Mouse (Mus musculus): Measurements from ENCODE around the gene Rbm48. TPM values are rescaled to one million over a fixed set of nuclear protein-coding genes. Genes with fewer than 3 reads are reported as not detected.
"Not testable (repeated sequence)": the region's sequence is repeated elsewhere in the genome, so short reads cannot be mapped to it uniquely, and the experiment has no call there.

Rbm48 gene
- polyA plus RNA-seq (2015; fragmentation: Nextera tagmentation; extraction: Ambion mirVana): 13.5 and 14.0 TPM in 2 replicates

DNA sequence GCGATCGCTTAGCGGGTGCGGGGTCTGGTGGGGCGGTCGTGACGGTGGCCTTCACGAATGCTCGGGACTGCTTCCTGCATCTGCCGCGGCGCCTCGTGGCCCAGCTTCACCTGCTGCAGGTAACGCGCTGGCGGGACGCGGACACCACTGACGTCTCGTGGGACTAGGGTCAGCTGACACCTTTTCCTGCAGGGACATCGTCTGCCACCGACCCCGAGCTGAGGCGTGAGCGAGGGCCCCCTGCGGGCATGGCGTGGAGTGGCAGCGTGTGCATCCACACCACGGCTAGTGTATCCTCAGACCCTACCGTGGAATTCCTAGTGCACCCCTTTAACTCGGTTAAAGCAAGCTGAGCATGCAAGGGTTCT is at the start of gene Rbm48:
Gene Rbm48 (minus strand): TSS at position 187 of the 368 bp plus-strand sequence.
- peak; percentile 88 for ATAC-seq (ENCODE audit: low FRiP score)
- H3K4me1 ChIP-seq: peaks cover 30% of the 10 kb centered on the region
- H3K9me3 ChIP-seq (replicated peaks): no peaks in the 10 kb centered on the region
- peak within 1 kb of the TSS; percentile 88 for H3K9ac ChIP-seq (replicated peaks)
- peaks cover 12% of the 10 kb centered on the region for H3K36me3 ChIP-seq
- under 1% methylated on average over 31 of the region's 31 CpGs for WGBS
- H3K4me2 ChIP-seq: peak within 1 kb of the TSS; percentile 87
- peak within 1 kb of the TSS; percentile 90 for H3K27ac ChIP-seq (replicated peaks)
- H3K27me3 ChIP-seq (replicated peaks): no peaks in the 10 kb centered on the region
- H3K4me3 ChIP-seq (replicated peaks): peak within 1 kb of the TSS; percentile 93

GRCm38 (mm10) chr5:3645326-3645725 is 48.9 kb upstream of the Rbm48 start:
- Histone ChIP-seq H3K9ac (replicated peaks) (no peak overlapping the region), H3K4me1 (peaks cover 16% of the 10 kb centered on the region), H3K27me3 (replicated peaks) (no peaks in the 10 kb centered on the region), H3K4me3 (replicated peaks) (no peak overlapping the region), H3K9me3 (replicated peaks) (no peaks in the 10 kb centered on the region), H3K4me2 (peak overlapping the region; percentile 11; the same call in 1 of the 2 replicates), H3K27ac (replicated peaks) (no peak overlapping the region), H3K36me3 (peaks cover 29% of the 10 kb centered on the region)
- whole genome bisulfite sequencing: 84% methylated on average over 6 of the region's 6 CpGs
- no peak for ATAC-seq (ENCODE audit: low FRiP score)

DNA sequence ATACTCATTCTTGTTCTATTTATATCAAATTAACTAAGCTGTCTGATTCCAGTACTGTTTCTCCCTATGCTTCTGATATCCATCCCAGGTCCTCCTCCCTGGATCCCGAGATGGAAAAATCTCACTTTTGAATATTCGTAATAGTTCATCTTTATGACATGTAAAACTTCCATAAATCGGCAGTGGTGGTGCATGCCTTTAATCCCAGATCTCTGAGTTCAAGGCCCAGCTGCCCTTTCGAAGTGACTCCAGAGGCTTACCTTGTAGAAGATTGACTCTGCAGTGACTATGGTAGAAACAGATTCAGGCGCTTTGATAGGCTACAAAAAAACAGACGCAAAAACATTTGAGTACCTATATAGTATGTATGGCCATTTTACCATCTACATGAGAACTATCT is 48.2 kb upstream of the Rbm48 start:
- Histone ChIP-seq H3K4me1 (peaks cover 16% of the 10 kb centered on the region), H3K36me3 (peaks cover 31% of the 10 kb centered on the region), H3K27ac (replicated peaks) (no peak overlapping the region), H3K4me2 (no peak overlapping the region), H3K9ac (replicated peaks) (no peak overlapping the region), H3K27me3 (replicated peaks) (no peaks in the 10 kb centered on the region), H3K9me3 (replicated peaks) (no peaks in the 10 kb centered on the region), H3K4me3 (replicated peaks) (no peak overlapping the region)
- WGBS: 96% methylated on average over 6 of the region's 6 CpGs
- ATAC-seq (ENCODE audit: low FRiP score): no peak

- Histone ChIP-seq H3K4me2 (no peak overlapping the region), H3K36me3 (peaks cover 39% of the 10 kb centered on the region), H3K27ac (replicated peaks) (no peak overlapping the region), H3K27me3 (replicated peaks) (no peaks in the 10 kb centered on the region), H3K4me3 (replicated peaks) (no peak overlapping the region), H3K9ac (replicated peaks) (no peak overlapping the region), H3K4me1 (no peaks in the 10 kb centered on the region), H3K9me3 (replicated peaks) (no peaks in the 10 kb centered on the region)
- no peak for ATAC-seq (ENCODE audit: low FRiP score)
- 89% methylated on average over 8 of the region's 8 CpGs for WGBS
Observed at GRCm38 (mm10) chr5:3635286-3635685, 38.9 kb upstream of the Rbm48 start.

DNA sequence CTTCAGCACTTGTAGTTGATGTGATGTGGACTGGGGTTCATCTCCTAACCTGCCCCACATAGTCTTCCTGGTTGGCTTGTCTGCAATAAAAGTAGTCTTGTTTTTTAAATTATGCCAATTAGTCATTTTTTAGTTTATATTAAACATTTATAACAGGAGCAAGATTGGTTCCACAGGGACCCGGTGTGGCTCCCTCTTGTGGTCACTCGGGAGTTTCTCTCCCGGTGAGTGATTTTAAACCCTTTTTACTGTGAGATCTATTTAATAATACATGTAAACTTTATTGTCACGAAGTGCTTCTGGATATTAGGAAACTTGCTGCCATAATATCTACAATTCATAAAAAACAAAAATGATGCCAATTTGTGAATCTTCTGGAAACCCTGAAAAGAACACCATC is 37.6 kb upstream of the Rbm48 start:
- Histone ChIP-seq H3K9me3 (replicated peaks) (no peaks in the 10 kb centered on the region), H3K9ac (replicated peaks) (no peak overlapping the region), H3K27me3 (replicated peaks) (no peaks in the 10 kb centered on the region), H3K4me2 (no peak overlapping the region), H3K4me1 (no peaks in the 10 kb centered on the region), H3K36me3 (peaks cover 46% of the 10 kb centered on the region), H3K4me3 (replicated peaks) (no peak overlapping the region), H3K27ac (replicated peaks) (no peak overlapping the region)
- WGBS: 77% methylated on average over 4 of the region's 4 CpGs
- ATAC-seq (ENCODE audit: low FRiP score): no peak

GRCm38 (mm10) chr5:3633315-3633714 is 36.9 kb upstream of the Rbm48 start:
- Histone ChIP-seq H3K4me2 (no peak overlapping the region), H3K27me3 (replicated peaks) (no peaks in the 10 kb centered on the region), H3K9ac (replicated peaks) (no peak overlapping the region), H3K4me3 (replicated peaks) (no peak overlapping the region), H3K27ac (replicated peaks) (no peak overlapping the region), H3K4me1 (no peaks in the 10 kb centered on the region), H3K36me3 (peaks cover 47% of the 10 kb centered on the region), H3K9me3 (replicated peaks) (no peaks in the 10 kb centered on the region)
- ATAC-seq (ENCODE audit: low FRiP score): no peak
- 86% methylated on average over 13 of the region's 13 CpGs for WGBS

DNA sequence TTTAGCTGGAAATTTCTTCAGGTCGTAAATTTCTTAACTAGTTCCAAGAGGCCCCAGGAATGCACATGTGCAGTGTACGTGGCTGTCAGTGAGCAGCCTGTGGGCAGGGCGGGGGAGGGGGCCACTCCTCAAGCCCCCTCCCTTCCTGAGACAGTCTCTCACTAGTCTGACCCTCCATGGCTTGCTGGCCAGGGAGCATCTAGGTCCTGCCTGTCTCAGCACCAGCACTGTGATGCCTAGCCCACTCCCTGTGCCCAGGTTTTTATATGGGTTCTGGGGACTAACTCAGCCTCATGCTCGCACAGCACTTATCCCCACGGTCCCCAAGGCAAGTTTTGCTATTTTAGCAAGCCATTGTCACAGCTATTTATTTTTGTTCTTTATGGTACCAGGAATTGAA is 35.9 kb upstream of the Rbm48 start:
- no peak overlapping the region for H3K9ac ChIP-seq (replicated peaks)
- H3K27me3 ChIP-seq (replicated peaks): no peaks in the 10 kb centered on the region
- no peak for ATAC-seq (ENCODE audit: low FRiP score)
- no peak overlapping the region for H3K27ac ChIP-seq (replicated peaks)
- peaks cover 47% of the 10 kb centered on the region for H3K36me3 ChIP-seq
- 78% methylated on average over 5 of the region's 5 CpGs for WGBS
- no peaks in the 10 kb centered on the region for H3K4me1 ChIP-seq
- H3K4me2 ChIP-seq: no peak overlapping the region
- no peaks in the 10 kb centered on the region for H3K9me3 ChIP-seq (replicated peaks)
- no peak overlapping the region for H3K4me3 ChIP-seq (replicated peaks)

GRCm38 (mm10) chr5:3631512-3632271 is 35.3 kb upstream of the Rbm48 start:
- H3K9me3 ChIP-seq (replicated peaks): no peaks in the 10 kb centered on the region
- H3K4me3 ChIP-seq (replicated peaks): no peak overlapping the region
- H3K27me3 ChIP-seq (replicated peaks): no peaks in the 10 kb centered on the region
- 55% methylated on average over 16 of the region's 16 CpGs for WGBS
- H3K4me1 ChIP-seq: no peaks in the 10 kb centered on the region
- ATAC-seq (ENCODE audit: low FRiP score): no peak
- H3K27ac ChIP-seq (replicated peaks): no peak overlapping the region
- peaks cover 50% of the 10 kb centered on the region for H3K36me3 ChIP-seq
- H3K4me2 ChIP-seq: no peak overlapping the region
- no peak overlapping the region for H3K9ac ChIP-seq (replicated peaks)

DNA sequence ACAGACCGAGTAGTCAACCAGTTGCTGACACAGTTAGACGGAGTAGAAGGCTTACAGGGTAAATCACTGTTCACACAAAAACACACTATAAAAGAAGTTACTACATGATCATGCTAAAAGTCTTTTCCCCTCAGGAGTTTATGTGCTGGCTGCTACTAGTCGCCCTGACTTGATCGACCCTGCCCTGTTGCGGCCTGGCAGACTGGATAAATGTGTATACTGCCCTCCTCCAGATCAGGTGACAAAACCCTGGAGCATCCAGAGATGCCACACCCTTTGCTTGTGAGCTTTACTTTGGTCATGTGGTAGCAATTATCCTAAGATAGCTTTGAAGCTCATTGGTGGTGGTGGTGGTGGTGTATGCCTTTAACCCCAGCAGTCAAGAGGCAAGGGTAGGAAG is 33.7 kb upstream of the Rbm48 start:
- Histone ChIP-seq H3K4me2 (no peak overlapping the region), H3K36me3 (peaks cover 56% of the 10 kb centered on the region), H3K27me3 (replicated peaks) (no peaks in the 10 kb centered on the region), H3K27ac (replicated peaks) (no peak overlapping the region), H3K4me3 (replicated peaks) (no peak overlapping the region), H3K9ac (replicated peaks) (no peak overlapping the region), H3K9me3 (replicated peaks) (no peaks in the 10 kb centered on the region), H3K4me1 (no peaks in the 10 kb centered on the region)
- ATAC-seq (ENCODE audit: low FRiP score): no peak
- WGBS: 91% methylated on average over 5 of the region's 5 CpGs

GRCm38 (mm10) chr5:3620486-3620885 is 24.1 kb upstream of the Rbm48 start:
- H3K36me3 ChIP-seq: peaks cover 61% of the 10 kb centered on the region
- no peaks in the 10 kb centered on the region for H3K27me3 ChIP-seq (replicated peaks)
- no peak overlapping the region for H3K4me2 ChIP-seq
- no peaks in the 10 kb centered on the region for H3K9me3 ChIP-seq (replicated peaks)
- no peak overlapping the region for H3K27ac ChIP-seq (replicated peaks)
- WGBS: 84% methylated on average over 7 of the region's 7 CpGs
- no peak overlapping the region for H3K9ac ChIP-seq (replicated peaks)
- no peak overlapping the region for H3K4me3 ChIP-seq (replicated peaks)
- no peaks in the 10 kb centered on the region for H3K4me1 ChIP-seq
- no peak for ATAC-seq (ENCODE audit: low FRiP score)

DNA sequence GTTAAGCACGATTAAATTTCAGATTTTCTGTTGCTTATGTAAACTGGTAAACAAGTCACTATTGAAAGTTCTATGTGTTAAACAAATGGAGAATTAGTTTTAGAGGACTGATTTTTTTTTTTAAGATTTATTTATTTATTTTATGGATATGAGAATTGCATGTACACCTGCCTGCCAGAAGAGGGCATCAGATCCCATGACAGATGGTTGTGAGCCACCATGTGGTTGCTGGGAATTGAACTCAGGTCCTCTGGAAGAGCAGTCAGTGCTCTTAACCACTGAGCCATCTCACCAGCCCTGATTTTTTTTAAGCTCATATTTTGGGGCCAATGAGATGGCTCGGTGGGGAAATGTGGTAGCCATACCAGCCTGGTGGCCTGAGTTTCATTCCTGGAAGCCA is 15.4 kb upstream of the Rbm48 start:
- not testable (repeated sequence) for H3K9me3 ChIP-seq (replicated peaks); H3K27ac ChIP-seq (replicated peaks); H3K9ac ChIP-seq (replicated peaks); ATAC-seq (ENCODE audit: low FRiP score); H3K4me3 ChIP-seq (replicated peaks); H3K4me2 ChIP-seq; H3K4me1 ChIP-seq; H3K27me3 ChIP-seq (replicated peaks)
- over 99% methylated on average over 2 of the region's 2 CpGs for WGBS
- H3K36me3 ChIP-seq: peaks cover 56% of the 10 kb centered on the region

DNA sequence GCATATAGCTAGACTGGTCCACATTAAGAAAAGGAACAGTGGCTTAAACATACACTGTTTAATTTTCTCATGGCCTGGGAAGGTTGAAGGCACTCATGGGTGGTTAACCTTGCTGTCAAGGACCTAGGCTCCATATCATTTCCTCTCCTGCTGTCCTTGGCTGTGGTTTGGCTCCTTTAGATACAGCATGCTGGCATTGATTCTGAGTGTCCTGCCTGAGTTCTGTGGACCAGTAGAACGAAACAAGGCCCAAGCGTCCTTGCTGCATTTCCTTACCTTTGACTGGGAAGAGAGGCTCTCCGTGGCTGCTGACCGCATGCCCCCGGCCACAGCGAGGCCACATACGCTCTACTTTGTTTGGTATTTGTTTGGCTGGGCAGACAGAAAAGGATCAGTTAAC is 12.9 kb upstream of the Rbm48 start:
- H3K36me3 ChIP-seq: peaks cover 57% of the 10 kb centered on the region
- H3K9ac ChIP-seq (replicated peaks): no peak overlapping the region
- H3K27ac ChIP-seq (replicated peaks): no peak overlapping the region
- no peaks in the 10 kb centered on the region for H3K9me3 ChIP-seq (replicated peaks)
- H3K4me1 ChIP-seq: no peaks in the 10 kb centered on the region
- 95% methylated on average over 7 of the region's 7 CpGs for WGBS
- H3K27me3 ChIP-seq (replicated peaks): no peaks in the 10 kb centered on the region
- H3K4me3 ChIP-seq (replicated peaks): no peak overlapping the region
- ATAC-seq (ENCODE audit: low FRiP score): no peak
- H3K4me2 ChIP-seq: no peak overlapping the region

All from neural tube, embryonic 15.5 days (tissue).